Mouse (Mus musculus) liver, embryonic 11.5 days (tissue): Measurements from ENCODE around the gene Tceal9. TPM values are rescaled to one million over a fixed set of nuclear protein-coding genes. Genes with fewer than 3 reads are reported as not detected.

Source experiments
- ATAC-seq: fragments of 200-750 bp; cut with Nextera tagmentation; replicated peaks from 2 replicates; pipeline ENCODE4 v1.8.0; 2017; ENCODE audit warnings: moderate number of reproducible peaks, mild to moderate bottlenecking, moderate TSS enrichment, moderate library complexity; ENCODE audit not compliant: low FRiP score
- DNase-seq: peaks from one replicate; pipeline ENCODE4 v3.0.0-alpha.2; 2017; ENCODE audit warnings: low spot score
- H3K27ac ChIP-seq: fragments of 300-500 bp; sonication (generic); 2 replicates; pipeline ENCODE4 v1.5.1; 2014; ENCODE audit warnings: mild to moderate bottlenecking, low read depth, low read length, control low read depth
- H3K27me3 ChIP-seq: fragments of 300-500 bp; sonication (generic); replicated peaks from 2 replicates; pipeline ENCODE4 v1.6.1; 2014; ENCODE audit warnings: low read length, mixed read lengths; ENCODE audit not compliant: control insufficient read depth, insufficient read depth
- H3K36me3 ChIP-seq: fragments of 300-500 bp; sonication (generic); 2 replicates; pipeline ENCODE4 v1.6.1; 2014; ENCODE audit warnings: mild to moderate bottlenecking, low read length, moderate library complexity, mixed read lengths; ENCODE audit not compliant: control insufficient read depth, insufficient read depth
- H3K4me1 ChIP-seq: fragments of 300-500 bp; sonication (generic); replicated peaks from 2 replicates; pipeline ENCODE4 v1.6.1; 2014; ENCODE audit warnings: low read length, mixed read lengths; ENCODE audit not compliant: control insufficient read depth, insufficient read depth
- H3K4me2 ChIP-seq: fragments of 300-500 bp; sonication (generic); 2 replicates; pipeline ENCODE4 v1.6.1; 2014; ENCODE audit warnings: mild to moderate bottlenecking, control low read depth, moderate library complexity
- H3K4me3 ChIP-seq: fragments of 300-500 bp; sonication (generic); 2 replicates; pipeline ENCODE4 v1.5.1; 2014; ENCODE audit warnings: low read depth, low read length, control low read depth
- H3K9ac ChIP-seq: fragments of 300-500 bp; sonication (generic); 2 replicates; pipeline ENCODE4 v1.6.1; 2014; ENCODE audit warnings: low read depth, low read length, control low read depth
- H3K9me3 ChIP-seq: fragments of 300-500 bp; sonication (generic); 2 replicates; pipeline ENCODE4 v1.6.1; 2016; ENCODE audit warnings: low read length, inconsistent platforms, mixed read lengths; ENCODE audit not compliant: control insufficient read depth
- WGBS: fragments of 180-500 bp; shearing (Covaris S2); extraction: QIAGEN DNeasy Blood & Tissue Kit; methylation state at CpG from one replicate; pipeline ENCODE4 v1.1.7; 2014; 5-methylcytosine and 5-hydroxymethylcytosine counted together
- polyA plus RNA-seq: library from polyadenylated mRNA; unstranded; fragments of >200 nt; fragmentation: Nextera tagmentation; extraction: Ambion mirVana; gene quantifications from 2 replicates; pipeline ENCODE4 v1.2.1, GENCODE M21; 2014

The Tceal9 gene
- polyA plus RNA-seq, 1 experiment from 2014 or later = 393 TPM

DNA sequence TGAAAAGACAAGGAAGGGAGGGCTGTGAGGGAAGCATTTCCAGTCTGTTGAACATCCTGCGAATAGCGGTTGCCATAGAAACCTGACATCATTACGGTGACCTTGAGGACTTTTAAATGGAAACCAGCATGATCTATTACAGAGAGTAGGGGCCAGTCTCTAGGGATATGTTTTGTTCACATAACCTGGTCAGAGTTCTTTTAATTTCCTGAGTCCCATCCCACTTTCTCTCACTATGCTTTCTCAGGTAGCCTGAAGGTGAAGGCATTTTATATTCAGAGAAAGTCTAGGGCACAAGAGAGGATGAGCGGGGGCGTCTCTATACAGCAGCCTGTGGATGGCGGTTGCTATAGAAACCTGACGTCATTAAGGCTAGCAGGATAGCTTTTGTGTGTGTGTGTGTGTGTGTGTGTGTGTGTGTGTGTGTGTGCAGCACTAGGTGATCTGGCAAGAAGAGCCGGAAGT, 46.0 kb downstream of the Tceal9 start:
- DNase-seq (no peak), ATAC-seq (no peak)
- no peak overlapping the region for H3K27ac ChIP-seq
- no peak overlapping the region for H3K4me3 ChIP-seq
- H3K9ac ChIP-seq = no peak overlapping the region
- no peaks in the 10 kb centered on the region for H3K4me1 ChIP-seq
- no peaks in the 10 kb centered on the region for H3K27me3 ChIP-seq
- no peak overlapping the region for H3K4me2 ChIP-seq
- no peaks in the 10 kb centered on the region for H3K36me3 ChIP-seq
- 50% methylated on average over 8 of the region's 8 CpGs for WGBS
- no peaks in the 10 kb centered on the region for H3K9me3 ChIP-seq

Other genes starting within 250 kb of the Tceal9 start
- gene Arxes1, start 211.7 kb upstream of the Tceal9 start, polyA plus RNA-seq = 29.4 and 32.8 TPM in 2 replicates
- gene Bex2, start 176.8 kb upstream of the Tceal9 start, polyA plus RNA-seq = 260 and 268 TPM in 2 replicates
- gene Nxf3, start 159.8 kb upstream of the Tceal9 start, polyA plus RNA-seq = 0.23 and 0.25 TPM in 2 replicates
- gene Bex4, start 106.1 kb upstream of the Tceal9 start, polyA plus RNA-seq = 307 and 310 TPM in 2 replicates
- gene Tceal8, start 72.7 kb upstream of the Tceal9 start, polyA plus RNA-seq = 236 and 244 TPM in 2 replicates
- 1.2 and 1.6 TPM in 2 replicates for gene Tceal5, start 41.2 kb upstream of the Tceal9 start, polyA plus RNA-seq
- 0.69 and 0.77 TPM in 2 replicates for gene Tceal7, start 30.3 kb upstream of the Tceal9 start, polyA plus RNA-seq
- 195 and 210 TPM in 2 replicates for gene Bex1, start 29.6 kb upstream of the Tceal9 start, polyA plus RNA-seq
- gene Bex3, start 25.2 kb downstream of the Tceal9 start, polyA plus RNA-seq = 486 and 530 TPM in 2 replicates